Mouse (Mus musculus) T-helper 2 cell (primary cell): ENCODE results near the gene Slc25a3.

Experiments
- in situ Hi-C: fragments of 300-600 bp; cut with MboI, MseI; formaldehyde crosslinking; loops from one replicate; pipeline ENCODE4 v1.15.1; 2025; ENCODE audit warnings: high pct_unique_total_duplicates

The Slc25a3 gene

DNA sequence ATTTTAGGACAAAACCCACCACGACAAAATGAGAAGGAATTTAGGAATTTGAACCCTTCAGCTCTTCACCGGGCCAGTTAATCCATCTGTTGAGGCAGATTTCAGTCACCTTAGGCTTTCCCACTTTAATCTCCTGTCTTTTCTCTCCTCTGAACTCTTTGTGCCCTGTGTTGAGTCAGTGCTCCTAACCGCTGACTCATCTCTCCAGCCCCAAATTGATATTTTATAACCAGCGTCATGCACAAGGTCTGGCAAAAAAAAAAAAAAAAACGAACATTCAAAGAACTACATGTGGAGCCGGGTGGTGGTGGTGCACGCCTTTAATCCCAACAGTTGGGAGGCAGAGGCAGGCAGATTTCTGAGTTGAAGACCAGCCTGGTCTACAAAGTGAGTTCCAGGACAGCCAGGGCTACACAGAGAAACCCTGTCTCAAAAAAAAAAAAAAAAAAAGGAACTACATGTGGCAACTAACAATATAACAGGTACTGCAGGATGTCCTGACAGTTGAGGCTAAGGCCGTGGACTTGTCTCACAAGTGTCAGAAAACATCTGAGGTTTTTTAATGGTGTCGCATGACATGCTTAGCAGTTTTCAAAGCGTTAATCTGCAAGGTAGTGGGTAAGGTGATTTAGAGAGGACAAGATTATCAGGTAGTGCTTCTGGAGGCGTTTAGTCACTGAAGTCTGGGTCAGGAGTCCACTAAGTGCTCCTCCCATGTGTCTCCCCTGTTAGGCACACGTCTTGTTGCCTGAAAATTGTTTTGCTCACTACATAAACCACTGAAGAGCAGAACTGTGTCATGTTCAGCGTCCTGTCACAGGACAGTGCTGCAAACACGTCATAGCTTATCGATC is 29.4 kb downstream of the Slc25a3 start:
- in situ Hi-C loops: no loop called here

DNA sequence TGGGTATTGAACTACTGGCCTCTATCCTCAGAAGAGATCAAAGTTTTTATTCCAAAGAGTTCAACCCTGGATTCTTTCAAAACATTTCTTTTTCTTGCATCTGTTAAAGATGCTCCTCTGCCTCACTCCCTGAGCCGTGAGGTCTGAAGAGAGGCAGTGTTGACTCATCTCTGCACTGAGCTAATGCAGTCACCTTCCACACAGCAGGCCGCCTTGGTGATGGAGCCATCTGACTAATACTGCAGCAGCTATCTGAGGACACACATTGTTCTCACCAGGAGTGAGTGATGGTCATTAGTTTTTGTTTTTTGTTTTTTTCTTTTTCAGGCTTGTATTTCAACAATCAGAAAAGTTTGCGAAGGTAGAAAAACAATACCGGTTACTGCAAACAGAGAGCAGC is 31.0 kb downstream of the Slc25a3 start:
- in situ Hi-C loops: no loop called here

DNA sequence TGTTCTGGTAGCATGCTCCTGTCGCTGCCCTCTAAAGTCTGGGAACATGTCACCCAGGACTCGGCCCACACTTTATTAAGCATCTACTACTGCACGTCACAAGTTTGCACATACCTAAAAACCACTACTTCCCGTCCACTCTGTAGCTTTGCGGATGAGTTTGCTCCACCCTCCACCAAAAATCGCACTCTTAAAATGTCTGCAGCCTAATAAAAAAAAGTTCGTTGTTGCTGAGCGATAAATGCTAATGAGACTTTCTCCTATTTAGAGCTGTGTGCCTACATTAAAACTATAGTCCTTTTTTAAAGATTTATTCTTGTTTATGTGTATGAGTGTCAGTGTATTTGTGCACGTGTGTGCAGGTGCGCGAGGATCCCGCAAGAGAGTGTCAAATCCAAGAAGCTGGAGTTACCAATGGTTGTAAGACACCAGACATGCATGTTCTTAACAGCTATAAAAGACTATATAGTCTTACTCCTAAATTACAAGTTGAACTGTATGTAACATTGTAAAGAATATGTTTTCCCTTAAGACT is 40.4 kb downstream of the Slc25a3 start:
- in situ Hi-C loops: loop anchor here (5.0 kb wide), 1 partner anchor 39 kb away; the partner anchor contains the start of gene Slc25a3

DNA sequence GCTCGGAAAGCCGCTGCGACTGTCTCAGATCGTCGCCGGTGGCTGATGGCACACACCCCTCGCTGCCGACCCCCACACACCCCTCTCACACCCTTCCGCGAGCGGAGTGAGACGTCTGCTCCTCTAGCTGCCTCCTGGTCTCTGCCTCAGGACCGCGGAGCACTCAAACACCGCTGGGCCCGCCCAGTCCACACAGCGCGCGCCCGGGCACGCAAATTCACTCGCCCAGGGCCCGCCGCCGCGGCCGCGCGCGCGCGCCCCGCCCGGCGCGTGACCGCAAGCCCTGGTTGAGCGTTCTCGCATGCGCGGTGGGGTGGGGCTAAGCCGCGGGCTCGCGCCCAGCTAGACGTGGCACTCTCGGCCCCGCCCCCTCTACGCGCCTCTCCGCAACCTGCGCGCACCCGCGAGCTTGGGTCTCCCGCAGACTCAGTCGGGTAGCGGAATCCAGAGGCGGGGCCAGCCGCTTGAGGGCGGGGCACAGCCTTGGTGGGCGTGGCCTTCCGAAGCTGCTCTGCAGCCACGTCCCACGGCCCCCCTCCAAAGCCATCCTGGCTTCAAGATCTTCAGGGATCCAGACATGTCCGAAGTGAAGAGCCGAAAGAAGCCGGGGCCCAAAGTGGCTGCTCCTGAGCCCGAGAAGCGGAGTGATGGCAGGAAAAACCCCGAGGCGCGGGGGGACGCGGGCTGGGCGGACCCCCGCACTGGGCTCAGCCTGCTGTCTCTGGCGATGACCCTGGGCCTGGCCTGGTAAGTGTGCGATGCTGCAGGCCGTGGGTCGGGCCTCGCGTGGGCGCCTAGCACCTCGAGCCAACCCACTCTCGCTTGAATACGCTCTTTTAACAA is 41.1 kb downstream of the Slc25a3 start, which contains the start of the genes Apaf1 and Ikbip:
TSS of gene Apaf1 (minus strand) at position 221 of the 843 bp plus-strand sequence.
TSS of gene Ikbip (plus strand) at position 391 of the 843 bp plus-strand sequence.
- in situ Hi-C loops: loop anchor here (5.0 kb wide), 1 partner anchor 40 kb away; the partner anchor contains the start of gene Slc25a3

DNA sequence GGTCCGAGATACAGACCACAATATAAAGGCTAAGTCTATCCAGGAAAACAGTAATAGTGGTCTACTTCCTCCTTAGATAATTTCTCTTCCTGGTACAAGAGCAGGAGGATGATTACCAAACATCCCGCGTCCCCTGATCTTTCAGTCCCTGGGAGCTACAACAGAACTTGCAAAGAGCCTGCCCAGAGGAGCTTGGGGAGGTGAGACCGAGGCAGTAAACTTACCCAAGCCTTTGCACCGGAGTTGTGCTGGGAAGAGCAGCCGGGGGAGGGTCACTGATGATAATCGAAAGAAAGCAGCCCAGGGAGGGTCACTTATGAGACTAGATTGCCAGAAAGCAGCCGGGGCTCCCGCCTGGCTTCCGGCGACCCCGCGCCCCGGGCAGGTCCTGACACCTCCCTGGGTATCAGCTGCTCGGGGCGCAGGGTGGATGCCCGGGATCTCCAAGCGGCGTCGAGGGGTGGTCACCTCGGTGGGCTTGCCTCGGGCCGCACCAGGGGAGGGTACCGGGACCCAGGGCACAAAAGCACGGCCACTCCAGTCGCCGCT is 41.8 kb downstream of the Slc25a3 start:
- in situ Hi-C loops: loop anchor here (5.0 kb wide), 1 partner anchor 40 kb away; the partner anchor contains the start of gene Slc25a3

DNA sequence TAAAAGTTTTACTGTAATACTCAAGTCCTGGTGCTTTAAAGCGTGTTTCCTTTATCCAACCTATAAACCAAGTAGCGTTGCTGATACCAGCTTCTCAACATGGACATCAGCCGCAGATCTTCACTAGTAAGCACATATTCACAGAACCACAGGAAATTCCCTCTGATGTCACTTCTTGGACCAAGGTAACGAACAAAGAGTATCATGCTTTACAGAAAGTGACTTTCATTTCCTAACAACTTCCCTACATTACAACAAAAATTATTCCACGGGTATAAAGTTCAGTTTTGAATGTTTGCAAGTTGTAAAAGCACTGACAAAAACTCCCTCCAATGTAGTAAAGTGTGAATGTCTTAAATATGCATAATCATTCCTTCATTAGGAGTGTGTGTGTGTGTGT is 43.3 kb downstream of the Slc25a3 start:
- in situ Hi-C loops: loop anchor here (5.0 kb wide), 1 partner anchor 42 kb away; the partner anchor contains the start of gene Slc25a3

DNA sequence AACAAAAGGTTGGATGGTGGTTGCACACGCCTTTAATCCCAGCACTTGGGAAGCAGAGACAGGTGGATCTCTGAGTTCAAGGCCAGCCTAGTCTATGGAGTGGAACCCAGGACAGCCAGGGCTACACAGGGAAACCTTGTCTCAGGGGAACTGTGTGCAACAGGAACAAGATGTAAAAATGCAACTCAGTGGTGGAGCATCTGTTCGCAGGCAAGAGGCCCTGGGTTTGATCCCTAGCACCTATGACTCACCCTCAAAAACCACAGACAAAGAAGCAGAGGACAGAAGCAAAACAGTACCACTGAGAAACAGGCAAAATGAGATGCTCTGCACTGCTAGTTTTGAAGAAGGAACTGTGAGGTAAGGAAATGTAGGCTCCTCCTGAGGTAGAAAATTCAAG is 47.2 kb downstream of the Slc25a3 start:
- in situ Hi-C loops: no loop called here

DNA sequence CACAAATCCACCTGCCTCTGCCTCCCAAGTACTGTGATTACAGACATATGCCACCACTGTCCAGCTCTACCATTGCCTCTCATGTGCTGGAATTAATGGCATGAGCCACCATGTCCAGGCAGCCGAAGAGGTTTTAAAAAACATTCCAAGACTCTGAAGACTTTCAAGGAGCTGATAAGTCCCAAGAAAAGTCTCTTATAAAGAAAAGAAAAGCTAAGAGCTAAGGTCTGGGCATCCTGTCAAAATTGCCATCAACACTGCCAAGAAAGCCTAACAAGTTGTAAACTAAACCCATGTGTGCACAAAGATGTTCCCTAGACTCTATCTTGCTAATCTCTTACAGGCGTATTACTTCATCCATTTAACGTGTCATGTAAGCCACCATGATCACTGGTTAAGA is 50.5 kb downstream of the Slc25a3 start:
- in situ Hi-C loops: no loop called here

DNA sequence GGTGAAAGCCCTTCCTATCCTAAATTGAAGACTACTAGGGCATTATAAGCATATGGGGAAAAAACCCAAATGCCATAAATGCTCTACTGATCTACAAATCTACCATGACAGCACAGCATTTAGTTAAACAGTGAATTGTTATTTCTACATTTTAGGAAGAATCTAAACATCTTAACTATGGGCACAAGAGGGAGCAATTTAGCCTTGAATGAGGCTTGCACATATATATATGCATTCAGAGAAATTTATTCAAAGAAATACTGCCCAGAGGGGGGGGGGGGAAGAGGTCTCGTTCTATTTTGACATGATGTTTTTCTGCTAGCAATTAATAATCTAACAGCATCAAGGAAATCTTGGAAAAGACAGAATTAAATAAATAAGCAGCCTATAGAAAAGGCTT is 52.1 kb downstream of the Slc25a3 start:
- in situ Hi-C loops: no loop called here
